Mouse (Mus musculus) embryonic facial prominence, embryonic 15.5 days (tissue): ENCODE measurements at regions not wholly inside any gene's neighbourhood (a gene's known extent, or its start where the extent isn't known, plus 50 kb on each side); places are given as distances from the start of the nearest gene placed in this dataset.

ENCODE experiments used
- ATAC-seq: fragments of 200-750 bp; cut with Nextera tagmentation; 2 replicates; pipeline ENCODE4 v1.8.0; 2017; ENCODE audit warnings: low read depth, moderate TSS enrichment; ENCODE audit not compliant: insufficient number of reproducible peaks, low FRiP score, low TSS enrichment
- H3K27ac ChIP-seq: fragments of 300-500 bp; sonication (generic); replicated peaks from 2 replicates; pipeline ENCODE4 v1.5.1; 2015; ENCODE audit warnings: mild to moderate bottlenecking, inconsistent platforms
- H3K27me3 ChIP-seq: fragments of 300-500 bp; sonication (generic); 2 replicates; pipeline ENCODE4 v1.6.1; 2015; ENCODE audit warnings: inconsistent platforms
- H3K36me3 ChIP-seq: fragments of 300-500 bp; sonication (generic); 2 replicates; pipeline ENCODE4 v1.6.1; 2015; ENCODE audit warnings: mild to moderate bottlenecking, inconsistent platforms
- H3K4me1 ChIP-seq: fragments of 300-500 bp; sonication (generic); 2 replicates; pipeline ENCODE4 v1.6.1; 2015; ENCODE audit warnings: inconsistent platforms
- H3K4me2 ChIP-seq: fragments of 300-500 bp; sonication (generic); replicated peaks from 2 replicates; pipeline ENCODE4 v1.6.1; 2015; ENCODE audit warnings: mild to moderate bottlenecking, inconsistent platforms
- H3K4me3 ChIP-seq: fragments of 300-500 bp; sonication (generic); replicated peaks from 2 replicates; pipeline ENCODE4 v1.5.1; 2015; ENCODE audit warnings: mild to moderate bottlenecking, inconsistent platforms
- H3K9ac ChIP-seq: fragments of 300-500 bp; sonication (generic); 2 replicates; pipeline ENCODE4 v1.6.1; 2015; ENCODE audit warnings: inconsistent platforms
- H3K9me3 ChIP-seq: fragments of 300-500 bp; sonication (generic); replicated peaks from 2 replicates; pipeline ENCODE4 v1.6.1; 2016; ENCODE audit warnings: inconsistent platforms
- WGBS: fragments of 180-500 bp; shearing (Covaris S2); methylation state at CpG from one replicate; pipeline ENCODE4 v1.1.7; 2015; 5-methylcytosine and 5-hydroxymethylcytosine counted together

- H3K4me3 ChIP-seq = no peak overlapping the region
- no peak overlapping the region for H3K9ac ChIP-seq
- WGBS = 79% methylated on average over 14 of the region's 14 CpGs
- no peaks in the 10 kb centered on the region for H3K36me3 ChIP-seq
- no peaks in the 10 kb centered on the region for H3K9me3 ChIP-seq
- H3K4me1 ChIP-seq = no peaks in the 10 kb centered on the region
- H3K4me2 ChIP-seq = no peak overlapping the region
- no peak overlapping the region for H3K27ac ChIP-seq
- H3K27me3 ChIP-seq = no peaks in the 10 kb centered on the region
- ATAC-seq = no peak
These were observed 168.4 kb upstream of the Fam19a5 start for GRCm38 (mm10) chr15:87375596-87376194.

GRCm38 (mm10) chr15:87383551-87384265 lies 160.4 kb upstream of the Fam19a5 start:
- Histone ChIP-seq H3K4me2 (no peak overlapping the region), H3K27ac (no peak overlapping the region), H3K9me3 (no peaks in the 10 kb centered on the region), H3K4me3 (no peak overlapping the region), H3K9ac (no peak overlapping the region), H3K36me3 (no peaks in the 10 kb centered on the region), H3K27me3 (no peaks in the 10 kb centered on the region), H3K4me1 (peaks cover 5% of the 10 kb centered on the region; the same call in 1 of the 2 replicates)
- 55% methylated on average over 6 of the region's 6 CpGs for WGBS
- ATAC-seq = no peak

- 42% methylated on average over 13 of the region's 13 CpGs for WGBS
- ATAC-seq = 0 out of 2 replicates have a peak, but pooled peaks have one; percentile 34
- H3K9me3 ChIP-seq = no peaks in the 10 kb centered on the region
- peaks cover 5% of the 10 kb centered on the region; the same call in 1 of the 2 replicates for H3K4me1 ChIP-seq
- H3K36me3 ChIP-seq = no peaks in the 10 kb centered on the region
- H3K9ac ChIP-seq = no peak overlapping the region
- no peak overlapping the region for H3K27ac ChIP-seq
- no peak overlapping the region for H3K4me2 ChIP-seq
- H3K27me3 ChIP-seq = no peaks in the 10 kb centered on the region
- no peak overlapping the region for H3K4me3 ChIP-seq
These were observed 159.6 kb upstream of the Fam19a5 start for GRCm38 (mm10) chr15:87384279-87385066.

GRCm38 (mm10) chr15:87386513-87386983 lies 157.6 kb upstream of the Fam19a5 start:
- no peak overlapping the region for H3K27ac ChIP-seq
- H3K4me1 ChIP-seq = peaks cover 9% of the 10 kb centered on the region
- no peak overlapping the region for H3K4me2 ChIP-seq
- WGBS = 61% methylated on average over 6 of the region's 6 CpGs
- no peak overlapping the region for H3K9ac ChIP-seq
- H3K27me3 ChIP-seq = no peaks in the 10 kb centered on the region
- ATAC-seq = no peak
- H3K36me3 ChIP-seq = no peaks in the 10 kb centered on the region
- no peaks in the 10 kb centered on the region for H3K9me3 ChIP-seq
- no peak overlapping the region for H3K4me3 ChIP-seq

GRCm38 (mm10) chr15:87391395-87391794 lies 152.7 kb upstream of the Fam19a5 start:
- Histone ChIP-seq H3K36me3 (no peaks in the 10 kb centered on the region), H3K4me1 (peaks cover 4% of the 10 kb centered on the region; the same call in 1 of the 2 replicates), H3K9ac (no peak overlapping the region), H3K27me3 (no peaks in the 10 kb centered on the region), H3K4me2 (no peak overlapping the region), H3K4me3 (no peak overlapping the region), H3K27ac (no peak overlapping the region), H3K9me3 (no peaks in the 10 kb centered on the region)
- 11% methylated on average over 8 of the region's 8 CpGs for WGBS
- no peak for ATAC-seq

- H3K4me3 ChIP-seq = no peak overlapping the region
- no peak for ATAC-seq
These were observed 145.7 kb upstream of the Fam19a5 start for GRCm38 (mm10) chr15:87398396-87398795.

GRCm38 (mm10) chr15:87405689-87406088 lies 138.4 kb upstream of the Fam19a5 start:
- ATAC-seq = no peak
- Histone ChIP-seq H3K9me3 (no peaks in the 10 kb centered on the region), H3K27ac (no peak overlapping the region), H3K4me1 (no peaks in the 10 kb centered on the region), H3K4me2 (no peak overlapping the region), H3K27me3 (no peaks in the 10 kb centered on the region), H3K4me3 (no peak overlapping the region), H3K36me3 (no peaks in the 10 kb centered on the region), H3K9ac (no peak overlapping the region)
- WGBS = 86% methylated on average over 5 of the region's 5 CpGs

More at GRCm38 (mm10) chr15:87398396-87398795, 145.7 kb upstream of the Fam19a5 start:
- 39% methylated on average over 4 of the region's 4 CpGs for WGBS
- no peaks in the 10 kb centered on the region for H3K4me1 ChIP-seq
- no peaks in the 10 kb centered on the region for H3K9me3 ChIP-seq
- no peaks in the 10 kb centered on the region for H3K36me3 ChIP-seq
- no peak overlapping the region for H3K27ac ChIP-seq
- no peak overlapping the region for H3K9ac ChIP-seq
- H3K27me3 ChIP-seq = no peaks in the 10 kb centered on the region
- no peak overlapping the region for H3K4me2 ChIP-seq

GRCm38 (mm10) chr15:87411978-87412377 lies 132.1 kb upstream of the Fam19a5 start:
- Histone ChIP-seq H3K27me3 (no peaks in the 10 kb centered on the region), H3K36me3 (no peaks in the 10 kb centered on the region), H3K27ac (no peak overlapping the region), H3K9ac (no peak overlapping the region), H3K4me2 (no peak overlapping the region), H3K4me1 (no peaks in the 10 kb centered on the region), H3K9me3 (no peaks in the 10 kb centered on the region), H3K4me3 (no peak overlapping the region)
- WGBS = 43% methylated on average over 12 of the region's 12 CpGs
- no peak for ATAC-seq

- Histone ChIP-seq H3K4me1 (no peaks in the 10 kb centered on the region), H3K9ac (no peak overlapping the region), H3K27ac (no peak overlapping the region), H3K27me3 (no peaks in the 10 kb centered on the region), H3K4me2 (no peak overlapping the region), H3K4me3 (no peak overlapping the region), H3K36me3 (no peaks in the 10 kb centered on the region), H3K9me3 (no peaks in the 10 kb centered on the region)
- WGBS = 69% methylated on average over 7 of the region's 7 CpGs
- no peak for ATAC-seq
These were observed 128.1 kb upstream of the Fam19a5 start for GRCm38 (mm10) chr15:87415996-87416395.

- no peak overlapping the region for H3K4me3 ChIP-seq
- H3K4me2 ChIP-seq = no peak overlapping the region
- no peaks in the 10 kb centered on the region for H3K36me3 ChIP-seq
- no peaks in the 10 kb centered on the region for H3K27me3 ChIP-seq
- no peak for ATAC-seq
- no peaks in the 10 kb centered on the region for H3K9me3 ChIP-seq
- 74% methylated on average over 4 of the region's 4 CpGs for WGBS
- no peaks in the 10 kb centered on the region for H3K4me1 ChIP-seq
- no peak overlapping the region for H3K27ac ChIP-seq
- H3K9ac ChIP-seq = no peak overlapping the region
These were observed 122.4 kb upstream of the Fam19a5 start for GRCm38 (mm10) chr15:87421743-87422142.

- WGBS = 64% methylated on average over 6 of the region's 6 CpGs
These were observed 110.8 kb upstream of the Fam19a5 start for GRCm38 (mm10) chr15:87433306-87433705.

More at GRCm38 (mm10) chr15:87433306-87433705, 110.8 kb upstream of the Fam19a5 start:
- Histone ChIP-seq H3K9me3 (no peaks in the 10 kb centered on the region), H3K36me3 (no peaks in the 10 kb centered on the region), H3K9ac (no peak overlapping the region), H3K27ac (no peak overlapping the region), H3K4me3 (no peak overlapping the region), H3K4me2 (no peak overlapping the region), H3K27me3 (no peaks in the 10 kb centered on the region), H3K4me1 (no peaks in the 10 kb centered on the region)
- peak; percentile 54; the same call in 1 of the 2 replicates for ATAC-seq
